Mouse (Mus musculus): ENCODE measurements around the gene Lgsn.

Gene Lgsn

DNA sequence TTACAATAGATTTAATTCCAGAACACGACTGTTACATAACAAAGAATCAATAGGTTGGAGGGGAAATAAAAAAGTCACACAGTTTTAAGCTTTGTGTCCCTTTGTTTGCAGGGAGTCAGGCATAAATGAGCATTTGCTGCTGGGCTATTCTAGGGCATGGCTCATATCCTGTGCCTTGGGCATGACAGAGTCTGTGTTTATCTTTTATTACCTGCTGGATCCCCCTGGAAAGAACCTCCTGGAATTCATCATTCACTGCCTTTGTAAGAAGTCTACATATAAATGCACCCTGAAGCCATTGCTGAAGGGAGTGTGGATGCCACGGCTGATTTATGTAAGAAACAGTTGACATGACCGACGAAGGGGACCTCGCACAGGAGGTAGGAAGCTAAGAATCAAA lies at the start of gene Lgsn:
Lgsn (plus strand) TSS at position 301 of the 400 bp plus-strand sequence.
- DNase-seq = no peak

DNA sequence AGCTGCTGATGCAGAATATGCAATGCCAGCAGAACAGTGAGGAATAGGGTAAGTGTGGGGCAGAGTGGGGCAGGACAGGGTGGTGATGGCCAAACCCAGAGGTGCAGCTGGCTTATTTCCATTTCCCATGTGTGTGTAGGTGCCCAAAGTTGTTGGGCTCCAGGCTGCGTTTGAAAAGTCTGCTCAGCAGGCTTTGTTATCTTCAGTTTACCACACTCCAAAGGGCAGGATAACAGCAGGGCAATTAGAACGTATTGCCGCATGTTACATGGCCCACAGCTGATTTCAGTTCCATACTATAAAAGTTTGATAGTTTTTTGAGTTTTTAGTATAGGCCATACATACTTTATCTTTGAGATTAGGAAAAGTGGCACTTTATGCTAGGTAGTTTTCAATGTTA lies 37.8 kb upstream of the Lgsn start:
- DNase-seq = no peak

DNA sequence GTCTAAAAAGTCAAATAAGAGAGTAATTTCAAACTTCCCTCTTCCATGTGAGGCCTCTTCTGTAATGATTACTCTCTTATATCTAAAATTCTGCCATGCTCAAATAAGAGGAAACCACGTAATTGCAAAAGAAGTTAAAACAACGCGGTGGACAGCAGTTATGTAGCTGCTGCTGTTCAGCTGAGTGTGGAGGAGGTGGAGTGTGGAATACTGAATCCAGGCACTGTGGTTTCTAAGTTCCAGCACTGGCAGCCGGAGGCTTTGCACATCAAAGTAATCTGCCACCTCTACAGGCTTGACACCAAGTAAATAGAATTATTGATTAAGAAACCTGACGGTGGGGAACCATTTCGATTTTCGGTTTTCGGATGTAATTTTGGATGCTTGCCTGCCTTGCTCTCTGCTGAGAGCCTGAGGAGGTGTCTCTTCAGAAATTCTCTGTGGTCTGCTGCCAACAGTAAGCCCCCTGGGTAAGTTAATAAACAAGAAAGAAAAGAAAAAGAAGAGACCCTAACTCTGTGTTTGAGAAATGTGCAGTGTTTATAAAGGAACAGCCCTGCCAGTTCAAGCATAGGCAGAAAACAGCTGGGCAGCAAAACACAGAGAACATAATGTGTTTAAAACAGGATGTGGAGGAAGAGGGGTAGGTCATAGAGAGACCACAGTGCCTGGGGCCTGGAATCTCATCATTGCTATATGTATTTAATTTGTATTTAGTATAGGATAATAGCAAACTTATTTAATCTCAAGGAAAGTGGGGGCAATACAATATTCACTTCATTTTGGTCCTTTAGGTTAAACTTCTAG lies 33.7 kb upstream of the Lgsn start:
- no peak for DNase-seq

DNA sequence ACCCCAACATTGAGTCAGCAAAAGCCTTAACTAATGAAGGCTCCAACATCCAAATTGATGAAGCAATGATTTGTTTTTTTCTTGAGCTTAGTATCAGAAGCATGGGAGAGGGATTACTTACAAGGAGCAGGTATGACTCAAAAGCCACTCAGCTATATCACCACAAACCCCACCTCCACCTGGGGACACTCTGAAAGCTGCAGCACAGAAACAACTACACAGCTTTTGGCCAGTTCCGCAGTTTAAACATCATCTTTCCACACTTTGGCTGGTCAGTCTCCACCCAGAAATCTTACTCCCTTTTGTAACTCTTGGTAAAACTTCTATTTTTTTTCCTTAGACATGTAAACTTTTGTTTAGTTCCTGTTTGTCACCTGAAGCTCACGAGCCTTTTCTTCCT lies 32.6 kb upstream of the Lgsn start:
- no peak for DNase-seq

DNA sequence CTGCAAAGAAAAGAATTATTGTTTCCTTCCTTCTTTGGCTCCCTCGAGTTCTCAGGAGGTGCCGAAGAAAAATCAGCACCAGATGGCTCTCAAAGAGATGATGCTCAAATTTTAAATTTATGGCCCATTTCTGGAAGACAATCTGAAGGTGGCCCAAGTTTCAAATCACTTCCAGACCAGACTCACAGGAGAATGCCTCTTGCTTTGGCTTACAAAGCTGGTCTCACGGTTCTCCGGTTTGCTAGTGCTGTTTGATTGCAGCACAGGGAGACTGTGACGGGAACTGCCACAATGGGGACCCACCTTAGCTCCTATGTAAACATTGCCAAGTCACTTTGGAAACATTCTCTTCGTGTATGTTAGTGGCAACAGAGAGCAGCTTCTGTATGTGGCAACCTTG lies 26.5 kb upstream of the Lgsn start:
- no peak for DNase-seq

DNA sequence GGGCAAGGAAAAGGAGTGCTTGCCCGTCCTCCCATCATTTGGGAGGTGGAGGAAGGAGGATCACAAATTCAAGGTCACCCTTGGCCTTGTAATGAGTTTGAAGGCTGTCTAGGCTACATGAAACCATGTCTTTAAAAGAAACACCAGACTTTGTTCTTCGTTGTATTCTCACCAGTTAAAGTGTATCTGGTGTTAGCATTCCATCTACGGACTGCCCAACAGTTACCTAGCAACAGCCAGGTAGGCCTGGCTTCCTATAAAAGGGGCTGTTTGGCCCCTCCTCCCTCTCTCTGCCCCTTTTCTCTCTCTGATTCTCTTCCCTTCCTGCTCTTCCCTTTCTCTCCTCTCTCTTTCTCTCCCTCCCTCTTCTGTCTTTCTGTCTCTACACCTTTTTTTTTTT lies 25.7 kb upstream of the Lgsn start:
- no peak for DNase-seq

DNA sequence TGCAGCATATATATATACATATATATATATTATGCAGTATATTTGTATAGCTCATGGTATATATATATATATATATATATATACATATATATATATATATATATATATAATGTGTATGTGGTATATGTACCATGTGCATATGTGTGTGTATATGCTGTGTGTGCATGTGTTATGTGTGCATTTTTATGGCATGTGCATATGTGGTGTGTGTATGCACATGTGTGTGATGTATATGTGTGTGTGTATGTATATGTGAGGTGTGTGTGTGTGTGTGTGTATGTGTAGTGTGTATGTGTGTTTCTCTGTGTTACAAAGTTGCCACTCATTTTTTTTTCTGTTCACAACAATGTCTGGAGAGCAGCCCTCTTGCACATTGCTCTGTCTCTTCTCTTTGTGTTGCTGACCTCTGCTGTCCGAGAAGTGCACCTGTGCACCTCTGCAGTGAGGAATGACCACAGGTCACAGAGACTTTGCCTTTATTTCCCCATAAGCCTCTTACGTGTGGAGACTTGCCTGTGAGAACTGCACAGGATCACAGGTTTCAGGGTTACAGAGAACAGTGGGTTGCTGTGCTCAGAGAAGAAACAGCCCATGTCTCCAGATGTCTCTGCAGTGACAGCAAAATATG lies 23.3 kb upstream of the Lgsn start:
- no peak for DNase-seq

DNA sequence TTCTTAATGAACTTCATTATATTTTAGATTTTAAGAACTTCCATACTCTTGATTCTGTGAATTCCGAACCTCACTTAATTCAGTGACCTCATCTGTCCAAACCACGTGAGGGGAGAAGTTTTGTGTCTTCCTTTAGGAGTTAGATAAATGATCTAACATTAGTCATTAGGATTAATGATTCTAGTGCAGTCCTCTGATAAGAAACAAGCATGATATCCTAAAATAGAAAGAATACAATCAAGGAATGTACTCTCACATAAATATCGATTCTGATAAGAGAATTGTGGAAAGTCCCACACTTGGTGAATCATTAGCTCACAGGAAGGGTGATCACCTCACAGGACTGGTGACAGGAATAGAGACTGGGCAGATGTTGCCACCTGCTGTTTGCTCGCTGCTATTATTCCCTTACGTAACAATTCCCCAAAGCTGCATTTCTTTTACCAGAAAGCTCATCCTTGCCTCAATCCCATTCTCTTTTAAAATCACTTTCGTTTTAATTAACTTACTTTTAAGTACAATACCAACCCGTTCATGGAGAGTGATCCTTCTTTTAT lies 22.3 kb upstream of the Lgsn start:
- peak; percentile 39 to 48 for DNase-seq

DNA sequence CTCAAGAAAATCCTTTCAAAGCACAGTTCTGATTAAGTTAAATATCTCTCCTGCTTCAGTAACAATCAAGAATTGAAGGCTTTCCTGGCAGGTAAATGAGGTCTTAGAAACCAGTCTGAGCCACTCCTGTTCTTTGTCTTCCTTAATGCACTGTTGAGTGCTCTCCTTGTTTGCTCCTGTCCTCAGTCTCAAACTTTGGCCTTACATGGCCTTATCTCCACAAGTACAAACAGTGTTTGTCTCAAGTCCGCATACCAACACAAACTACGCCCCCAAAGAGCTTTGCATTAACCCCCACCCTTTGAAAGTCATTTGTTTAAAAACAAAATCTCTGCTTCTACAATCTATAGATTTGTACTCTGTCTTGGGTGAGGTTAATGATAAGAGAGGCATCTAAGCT lies 20.0 kb upstream of the Lgsn start:
- DNase-seq = no peak

DNA sequence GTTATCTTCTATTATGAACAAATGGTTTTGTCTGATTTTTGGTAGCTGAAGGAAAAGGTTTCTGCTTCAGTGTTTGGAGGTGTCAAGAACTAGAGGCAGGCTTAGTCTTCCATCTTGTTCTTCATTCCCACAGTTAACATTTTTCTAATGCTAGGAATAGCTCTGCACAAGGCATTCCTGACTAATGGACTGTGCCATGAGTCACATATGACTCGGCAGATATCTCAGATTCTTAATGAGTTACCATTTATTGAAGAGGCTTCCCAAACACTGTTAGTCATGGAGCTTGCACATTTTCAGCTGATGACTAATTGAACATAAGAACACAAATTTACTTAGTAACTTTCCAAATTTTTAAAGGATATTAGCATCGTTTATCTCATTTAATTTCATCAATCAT lies 19.3 kb upstream of the Lgsn start:
- DNase-seq = no peak

DNA sequence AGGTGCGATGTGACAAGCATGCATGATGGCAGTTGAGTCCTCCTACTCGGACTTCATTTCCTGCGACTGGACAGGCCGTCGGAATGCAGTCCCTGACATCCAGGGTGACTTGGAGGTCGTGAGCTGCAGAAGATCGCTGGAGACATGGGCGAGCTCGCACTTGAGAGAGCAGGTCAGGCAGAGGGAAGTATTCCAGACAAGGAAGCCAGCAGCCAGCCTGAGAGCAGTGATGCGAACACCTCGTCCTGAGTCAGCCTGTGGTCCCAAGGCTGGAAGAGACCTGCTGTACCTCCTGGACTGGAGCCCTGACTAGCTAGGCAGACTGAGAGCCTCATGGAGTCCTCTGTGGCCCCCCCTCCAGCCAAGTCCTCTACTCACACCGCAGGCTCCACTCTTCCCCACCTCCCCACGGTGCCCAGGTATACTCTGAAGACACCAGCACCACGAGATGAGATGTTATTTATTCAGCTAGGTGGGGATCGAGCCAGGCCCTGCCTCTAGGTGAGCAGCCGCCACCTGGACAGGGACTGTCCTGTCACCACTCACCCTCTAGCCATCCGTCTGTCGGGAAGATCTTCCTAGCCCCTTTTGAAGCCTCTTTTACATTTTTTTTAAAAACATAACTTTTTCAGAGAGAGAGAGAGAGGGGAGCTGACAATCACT lies 11.5 kb upstream of the Lgsn start:
- DNase-seq = no peak

DNA sequence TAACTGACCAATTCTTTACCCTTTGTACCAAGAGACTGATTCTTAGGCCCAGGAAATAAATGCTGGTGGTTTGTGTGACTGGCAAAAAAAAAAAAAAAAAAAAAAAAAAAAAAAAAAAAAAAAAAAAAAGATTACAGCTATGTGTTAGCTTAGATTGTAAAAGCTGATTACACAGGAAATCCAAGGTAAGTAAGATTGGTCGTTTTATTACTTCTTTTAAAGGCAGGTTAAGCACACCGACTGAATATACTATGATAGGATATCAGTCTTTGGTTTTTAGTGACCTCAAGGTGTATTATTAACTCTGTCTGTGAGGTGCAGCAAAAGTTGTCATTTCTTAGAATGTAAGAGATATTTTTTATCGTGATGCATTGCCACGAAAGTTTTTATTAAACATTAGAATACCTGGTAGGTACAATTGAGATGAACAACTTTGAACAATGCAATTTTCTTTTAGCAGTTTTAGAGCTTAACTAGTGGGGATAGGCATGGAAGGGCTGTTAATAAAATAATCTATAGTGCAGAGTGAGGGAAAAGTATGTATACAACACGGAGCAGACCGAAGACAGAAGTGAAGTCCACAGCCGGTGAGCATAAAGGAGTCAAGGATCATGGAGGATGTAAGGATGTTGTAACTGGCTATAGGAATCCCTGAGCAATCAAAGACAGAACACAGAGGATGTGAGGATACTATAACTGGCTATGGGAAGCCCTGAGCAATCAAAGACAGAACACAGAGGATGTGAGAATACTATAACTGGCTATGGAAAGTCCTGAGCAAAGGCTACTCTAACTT lies 10.7 kb upstream of the Lgsn start:
- no peak for DNase-seq

DNA sequence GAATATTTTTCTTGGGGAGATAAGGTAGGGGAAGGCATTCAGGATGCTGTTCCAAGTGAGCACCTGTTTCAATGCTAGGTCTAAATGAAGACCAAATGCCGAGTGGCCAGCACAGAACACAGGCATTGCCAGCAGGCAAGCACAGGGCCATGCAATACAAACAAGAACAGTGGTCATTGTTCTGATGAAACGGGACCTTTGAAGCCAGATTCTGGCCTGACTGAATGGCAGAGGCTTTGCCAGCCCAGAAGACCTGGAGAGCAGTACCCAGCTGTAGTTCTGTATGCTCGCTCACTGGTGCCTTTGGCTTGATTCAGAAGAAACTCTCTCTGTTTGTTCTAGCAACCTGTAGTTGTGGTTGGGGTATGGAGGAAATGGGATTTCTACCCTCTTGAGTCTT lies 800 bp upstream of the Lgsn start:
- no peak for DNase-seq

DNA sequence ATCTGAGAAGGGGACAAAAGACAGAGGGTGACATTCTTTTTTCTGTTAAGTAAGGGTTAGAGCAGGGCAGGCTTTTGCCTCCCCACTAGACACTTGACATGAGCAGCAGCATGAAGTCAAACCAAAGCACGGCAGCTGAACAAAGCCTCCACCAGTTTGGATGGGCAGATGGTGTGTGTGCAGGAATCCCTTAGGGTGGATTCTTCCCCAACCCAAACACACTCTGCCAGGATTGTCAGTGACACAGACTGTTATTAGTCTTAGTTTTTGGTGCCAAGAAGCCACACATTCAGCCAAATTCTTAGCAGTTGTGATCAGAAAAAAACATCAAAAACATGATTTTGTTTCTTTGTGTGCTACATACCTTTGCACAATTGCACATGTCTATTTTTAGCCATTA lies 2.1 kb downstream of the Lgsn start:
- DNase-seq = no peak

DNA sequence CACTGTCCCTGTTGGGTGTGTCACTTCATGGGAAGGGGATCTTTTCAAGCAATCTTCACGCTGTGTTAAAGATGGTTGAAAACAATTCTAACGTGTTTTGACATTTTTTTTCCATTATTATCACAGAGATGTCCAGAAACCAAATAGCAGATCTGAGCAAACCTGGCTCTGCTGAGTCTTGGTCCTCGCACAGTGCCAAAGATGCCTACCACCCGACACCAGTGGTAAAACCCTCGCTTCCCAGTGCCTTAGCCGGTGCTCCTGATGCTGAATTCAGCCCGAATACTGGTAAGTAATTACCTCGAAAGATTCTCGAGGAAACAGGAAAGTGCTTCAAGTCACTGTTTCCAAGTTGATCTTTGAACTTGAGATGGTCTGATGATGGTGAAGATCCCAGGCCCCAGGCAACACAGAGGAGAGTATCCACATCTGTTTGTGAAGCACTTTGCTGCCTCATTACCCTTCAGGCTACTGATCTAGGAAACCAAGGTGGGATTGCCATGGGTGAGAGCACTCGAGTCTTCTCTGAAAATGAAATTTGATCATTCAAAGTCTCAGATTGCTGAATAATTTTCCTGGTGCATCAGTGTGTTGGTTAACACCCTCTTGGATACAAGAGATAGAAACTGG lies 14.2 kb downstream of the Lgsn start:
- no peak for DNase-seq

DNA sequence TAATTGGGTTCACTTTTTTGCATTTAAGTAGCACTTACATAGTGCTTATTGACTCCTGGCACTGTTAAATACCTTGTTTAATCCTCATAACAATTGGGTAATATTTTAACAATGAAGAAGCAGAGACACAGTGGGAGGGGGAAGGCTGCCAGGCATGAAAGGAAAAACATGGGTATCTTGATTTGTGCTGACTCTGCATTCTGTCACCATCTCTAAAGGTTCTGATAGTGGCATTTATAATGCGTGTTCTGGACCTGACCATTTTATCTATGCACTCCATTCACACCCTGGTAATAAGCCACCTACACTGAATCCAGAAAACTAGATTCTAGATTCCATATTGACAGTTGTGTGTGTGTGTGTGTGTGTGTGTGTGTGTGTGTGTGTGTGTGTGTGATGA lies 19.4 kb downstream of the Lgsn start:
- DNase-seq = no peak

DNA sequence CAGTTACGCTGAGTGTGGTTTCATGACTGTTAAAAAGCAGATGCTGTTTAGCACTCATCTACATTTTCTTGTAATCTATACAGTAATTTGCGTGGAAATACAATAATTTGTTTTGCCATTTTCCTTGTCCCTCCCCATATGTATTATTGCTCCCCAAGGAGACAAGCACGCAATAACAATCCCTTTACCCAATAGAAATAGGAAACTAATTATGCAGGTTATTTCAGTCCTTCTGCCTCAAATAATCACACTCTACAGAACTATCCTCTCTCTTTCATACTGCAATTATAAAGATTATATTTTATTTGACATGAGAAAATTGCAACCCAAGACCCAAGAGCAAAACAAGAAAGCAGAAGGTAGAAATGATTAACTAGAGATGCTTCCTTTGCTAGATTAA lies 20.8 kb downstream of the Lgsn start:
- DNase-seq = no peak

DNA sequence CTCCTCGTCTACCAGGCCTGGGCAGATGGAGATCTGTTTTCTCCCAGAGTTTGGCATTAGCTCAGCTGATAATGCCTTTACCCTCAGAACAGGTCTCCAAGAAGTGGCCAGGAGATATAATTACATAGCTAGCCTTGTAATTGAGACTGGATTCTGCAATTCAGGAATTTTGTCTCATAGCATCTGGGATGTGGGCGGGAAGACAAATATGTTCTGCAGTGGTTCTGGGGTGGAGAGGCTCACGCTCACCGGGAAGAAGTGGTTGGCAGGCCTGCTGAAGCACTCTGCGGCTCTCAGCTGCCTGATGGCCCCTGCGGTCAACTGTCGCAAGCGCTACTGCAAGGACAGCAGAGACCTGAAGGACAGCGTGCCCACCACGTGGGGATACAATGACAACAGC lies 27.6 kb downstream of the Lgsn start:
- DNase-seq = no peak

DNA sequence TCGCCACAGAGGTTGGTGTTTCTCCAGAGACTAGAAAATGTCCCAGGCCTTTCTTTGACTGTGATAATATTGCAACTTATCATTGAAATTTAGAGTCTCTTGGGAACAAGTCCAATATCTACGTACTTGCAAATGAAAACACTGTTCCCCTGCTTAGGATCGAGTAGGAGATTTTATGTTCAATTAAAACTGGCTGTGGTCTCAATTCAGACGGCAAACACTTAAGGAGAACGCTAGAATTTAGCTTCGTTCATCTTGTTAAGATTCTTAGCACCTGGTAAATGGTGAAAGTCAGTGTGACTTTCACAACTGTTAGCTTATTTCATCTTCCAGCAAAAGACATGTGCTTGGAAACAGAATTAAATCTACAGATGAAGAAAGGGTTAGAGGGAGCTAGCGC lies 29.1 kb downstream of the Lgsn start:
- DNase-seq = no peak

DNA sequence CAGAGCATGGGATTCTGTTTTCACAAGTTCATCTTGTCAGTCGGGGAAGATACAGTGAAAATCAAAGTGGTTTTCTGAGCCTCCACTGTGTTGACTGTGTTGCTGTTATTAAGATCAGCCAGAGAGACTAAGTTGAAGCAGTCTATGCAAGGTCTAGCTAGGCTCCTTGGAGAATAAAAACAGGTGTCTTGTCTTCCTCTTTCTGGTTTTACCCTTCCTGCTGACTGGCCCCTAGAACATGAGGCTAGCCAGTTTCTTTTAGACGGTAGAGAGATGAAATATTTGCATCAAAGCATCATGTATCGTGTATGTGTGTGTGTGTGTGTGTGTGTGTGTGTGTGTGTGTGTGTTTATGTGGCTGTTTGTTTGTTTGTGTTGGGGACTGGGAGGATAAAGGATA lies 29.6 kb downstream of the Lgsn start:
- peak in 1 of 2 experiments; percentile 1 for DNase-seq

DNA sequence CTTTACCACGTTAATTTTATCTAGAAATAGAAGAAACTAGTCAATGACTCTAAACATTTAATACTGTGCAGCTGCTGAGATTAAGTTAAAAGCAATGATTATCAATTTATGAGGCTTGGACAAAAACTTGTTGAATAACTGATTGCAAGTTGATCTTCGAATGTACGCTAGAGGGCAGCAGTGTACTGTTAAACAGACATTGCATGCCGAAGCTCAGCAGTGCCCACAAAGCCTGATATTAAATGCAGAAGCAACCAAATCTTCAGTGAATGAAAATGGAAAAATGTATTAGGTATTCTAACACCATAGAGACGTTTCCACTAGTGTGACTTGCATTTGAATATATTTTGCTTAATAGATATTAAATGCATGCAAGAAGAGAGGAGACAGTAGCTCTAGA lies 33.9 kb downstream of the Lgsn start:
- peak; percentile 41 to 42 for DNase-seq

DNA sequence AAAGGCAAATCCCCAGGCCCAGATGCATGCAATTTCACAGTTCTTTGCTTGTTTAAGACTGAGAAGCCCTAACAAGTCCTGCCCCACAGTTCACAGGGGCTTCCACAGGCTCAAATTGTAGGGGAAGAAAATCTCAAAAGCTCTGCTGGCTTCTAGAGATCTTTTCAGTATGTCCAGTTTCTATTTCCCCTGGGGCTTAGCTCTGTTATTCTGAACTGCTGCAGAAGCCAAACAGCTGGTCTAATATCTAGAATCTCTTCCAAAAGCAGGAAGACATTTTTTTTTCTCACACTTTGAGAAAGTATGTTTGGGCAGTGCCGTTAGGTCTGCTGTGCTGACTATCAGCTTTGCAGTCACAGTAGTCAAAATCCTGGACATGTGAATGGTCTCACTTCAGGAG lies 38.6 kb downstream of the Lgsn start:
- no peak for DNase-seq

All from B cell, adult 2 months (primary cell).